Mouse (Mus musculus) hindbrain, embryonic 14.5 days (tissue): ENCODE results near the gene Dxo. TPM values are rescaled to one million over a fixed set of nuclear protein-coding genes. Genes with fewer than 3 reads are reported as not detected.
A peak's percentile ranks its signal among the peaks of the same experiment; 100 is the strongest.
"Not testable (repeated sequence)": the region's sequence is repeated elsewhere in the genome, so short reads cannot be mapped to it uniquely, and the experiment has no call there.

Source experiments
- ATAC-seq: fragments of 200-750 bp; cut with Nextera tagmentation; 2 replicates; pipeline ENCODE4 v1.8.0; 2017; ENCODE audit warnings: moderate number of reproducible peaks, mild to moderate bottlenecking, moderate TSS enrichment, moderate library complexity; ENCODE audit not compliant: low FRiP score
- DNase-seq: peaks from one replicate; pipeline ENCODE4 v3.0.0-alpha.2; 2015; ENCODE audit warnings: low spot score
- H3K27ac ChIP-seq: fragments of 300-500 bp; sonication (generic); 2 replicates; pipeline ENCODE4 v1.5.1; 2014; ENCODE audit warnings: mild to moderate bottlenecking, moderate library complexity
- H3K27me3 ChIP-seq: fragments of 300-500 bp; sonication (generic); 2 replicates; pipeline ENCODE4 v1.6.1; 2014; ENCODE audit warnings: mild to moderate bottlenecking, low read length, mixed read lengths; ENCODE audit not compliant: control insufficient read depth, insufficient read depth
- H3K36me3 ChIP-seq: fragments of 300-500 bp; sonication (generic); replicated peaks from 2 replicates; pipeline ENCODE4 v1.6.1; 2014; ENCODE audit not compliant: control insufficient read depth, insufficient read depth
- H3K4me1 ChIP-seq: fragments of 300-500 bp; sonication (generic); replicated peaks from 2 replicates; pipeline ENCODE4 v1.6.1; 2014; ENCODE audit warnings: antibody characterized with exemption, low read length, mixed read lengths; ENCODE audit not compliant: control insufficient read depth, insufficient read depth
- H3K4me2 ChIP-seq: fragments of 300-500 bp; sonication (generic); replicated peaks from 2 replicates; pipeline ENCODE4 v1.6.1; 2014; ENCODE audit warnings: mild to moderate bottlenecking, moderate library complexity
- H3K4me3 ChIP-seq: fragments of 300-500 bp; sonication (generic); replicated peaks from 2 replicates; pipeline ENCODE4 v1.5.1; 2014; ENCODE audit warnings: mild to moderate bottlenecking, low read length
- H3K9ac ChIP-seq: fragments of 300-500 bp; sonication (generic); 2 replicates; pipeline ENCODE4 v1.6.1; 2014
- H3K9me3 ChIP-seq: fragments of 300-500 bp; sonication (generic); 2 replicates; pipeline ENCODE4 v1.6.1; 2016; ENCODE audit warnings: low read length; ENCODE audit not compliant: control insufficient read depth
- WGBS: fragments of 180-500 bp; shearing (Covaris S2); extraction: QIAGEN DNeasy Blood & Tissue Kit; methylation state at CpG from one replicate; pipeline ENCODE4 v1.1.7; 2014; 5-methylcytosine and 5-hydroxymethylcytosine counted together
- polyA plus RNA-seq: library from polyadenylated mRNA; unstranded; fragments of >200 nt; fragmentation: Nextera tagmentation; extraction: Ambion mirVana; gene quantifications from 2 replicates; pipeline ENCODE4 v1.2.1, GENCODE M21; 2014

Dxo gene
- polyA plus RNA-seq: 54.4 and 61.9 TPM in 2 replicates

GRCm38 (mm10) chr17:34836856-34837221 lies at the start of gene Dxo, which contains the start of gene Stk19:
Gene Dxo (plus strand): TSS chr17:34837019.
Gene Stk19 (minus strand): TSS chr17:34836945.
- Histone ChIP-seq H3K9me3 (no peaks in the 10 kb centered on the region), H3K4me3 (peak within 1 kb of the TSS; percentile 53), H3K27me3 (no peaks in the 10 kb centered on the region), H3K36me3 (peaks cover 54% of the 10 kb centered on the region), H3K4me1 (peaks cover 21% of the 10 kb centered on the region), H3K9ac (peak within 1 kb of the TSS; percentile 65), H3K4me2 (peak within 1 kb of the TSS; percentile 93), H3K27ac (peak within 1 kb of the TSS; percentile 70)
- DNase-seq (peak; percentile 98), ATAC-seq (peak; percentile 92)
- 0% methylated on average over 40 of the region's 40 CpGs for WGBS

GRCm38 (mm10) chr17:34795016-34795415 lies 41.8 kb upstream of the Dxo start:
- Histone ChIP-seq H3K9ac (no peak overlapping the region), H3K9me3 (peaks cover 4% of the 10 kb centered on the region; the same call in 1 of the 2 replicates), H3K27me3 (no peaks in the 10 kb centered on the region), H3K4me1 (no peaks in the 10 kb centered on the region), H3K4me3 (no peak overlapping the region), H3K27ac (no peak overlapping the region), H3K4me2 (no peak overlapping the region), H3K36me3 (no peaks in the 10 kb centered on the region)
- no peak for DNase-seq
- 82% methylated on average over 10 of the region's 10 CpGs for WGBS
- no peak for ATAC-seq

GRCm38 (mm10) chr17:34795633-34796032 lies 41.2 kb upstream of the Dxo start:
- Histone ChIP-seq H3K9ac (no peak overlapping the region), H3K4me1 (no peaks in the 10 kb centered on the region), H3K36me3 (no peaks in the 10 kb centered on the region), H3K4me3 (no peak overlapping the region), H3K27me3 (no peaks in the 10 kb centered on the region), H3K27ac (no peak overlapping the region), H3K9me3 (peaks cover 4% of the 10 kb centered on the region; the same call in 1 of the 2 replicates), H3K4me2 (no peak overlapping the region)
- ATAC-seq (no peak), DNase-seq (no peak)
- WGBS: 70% methylated on average over 9 of the region's 9 CpGs

- Histone ChIP-seq H3K27ac (no peak overlapping the region), H3K4me2 (no peak overlapping the region), H3K4me3 (no peak overlapping the region), H3K9me3 (peaks cover 4% of the 10 kb centered on the region; the same call in 1 of the 2 replicates), H3K27me3 (no peaks in the 10 kb centered on the region), H3K36me3 (no peaks in the 10 kb centered on the region), H3K9ac (no peak overlapping the region), H3K4me1 (no peaks in the 10 kb centered on the region)
- WGBS: 85% methylated on average over 8 of the region's 8 CpGs
- ATAC-seq (no peak), DNase-seq (no peak)
Measured at GRCm38 (mm10) chr17:34796311-34797140, 40.3 kb upstream of the Dxo start.

- not testable (repeated sequence) for H3K4me2 ChIP-seq, H3K9ac ChIP-seq, H3K4me3 ChIP-seq, ATAC-seq, H3K27me3 ChIP-seq, DNase-seq, H3K9me3 ChIP-seq, H3K4me1 ChIP-seq, H3K36me3 ChIP-seq, H3K27ac ChIP-seq
- 85% methylated on average over 10 of the region's 10 CpGs for WGBS
Measured at GRCm38 (mm10) chr17:34797211-34797995, 39.4 kb upstream of the Dxo start.

- H3K27ac ChIP-seq, ATAC-seq, H3K4me3 ChIP-seq, DNase-seq, H3K9ac ChIP-seq, H3K36me3 ChIP-seq, H3K9me3 ChIP-seq, H3K27me3 ChIP-seq, H3K4me1 ChIP-seq, H3K4me2 ChIP-seq: not testable (repeated sequence)
- 89% methylated on average over 7 of the region's 7 CpGs for WGBS
Measured at GRCm38 (mm10) chr17:34798071-34798470, 38.7 kb upstream of the Dxo start.

- no peak for ATAC-seq
- Histone ChIP-seq H3K36me3 (no peaks in the 10 kb centered on the region), H3K4me2 (no peak overlapping the region), H3K9ac (no peak overlapping the region), H3K27ac (no peak overlapping the region), H3K9me3 (no peaks in the 10 kb centered on the region), H3K27me3 (no peaks in the 10 kb centered on the region), H3K4me3 (no peak overlapping the region), H3K4me1 (no peaks in the 10 kb centered on the region)
- WGBS: 87% methylated on average over 14 of the region's 17 CpGs
- no peak for DNase-seq
Measured at GRCm38 (mm10) chr17:34798866-34799530, 37.8 kb upstream of the Dxo start.

GRCm38 (mm10) chr17:34799531-34799925 lies 37.3 kb upstream of the Dxo start:
- Histone ChIP-seq H3K4me1 (no peaks in the 10 kb centered on the region), H3K9ac (no peak overlapping the region), H3K27me3 (no peaks in the 10 kb centered on the region), H3K36me3 (no peaks in the 10 kb centered on the region), H3K4me3 (no peak overlapping the region), H3K27ac (no peak overlapping the region), H3K9me3 (no peaks in the 10 kb centered on the region), H3K4me2 (no peak overlapping the region)
- no peak for DNase-seq
- 90% methylated on average over 4 of the region's 4 CpGs for WGBS
- ATAC-seq: no peak

- H3K4me1 ChIP-seq, H3K27ac ChIP-seq, H3K4me3 ChIP-seq, H3K27me3 ChIP-seq, H3K36me3 ChIP-seq, DNase-seq, H3K9ac ChIP-seq, H3K4me2 ChIP-seq, ATAC-seq, H3K9me3 ChIP-seq: not testable (repeated sequence)
- WGBS: 94% methylated on average over 16 of the region's 16 CpGs
Measured at GRCm38 (mm10) chr17:34800781-34801305, 36.0 kb upstream of the Dxo start.
